Mouse (Mus musculus) lung, embryonic 16.5 days (tissue): Measurements from ENCODE around the gene Il11. TPM values are rescaled to one million over a fixed set of nuclear protein-coding genes. Genes with fewer than 3 reads are reported as not detected.

ENCODE experiments used
- ATAC-seq: fragments of 200-750 bp; cut with Nextera tagmentation; 2 replicates; pipeline ENCODE4 v1.8.0; 2017; ENCODE audit warnings: low read depth, mild to moderate bottlenecking, moderate library complexity
- H3K27ac ChIP-seq: fragments of 300-500 bp; sonication (generic); 2 replicates; pipeline ENCODE4 v1.5.1; 2014; ENCODE audit warnings: mild to moderate bottlenecking, control low read depth, low read length
- H3K27me3 ChIP-seq: fragments of 300-500 bp; sonication (generic); 2 replicates; pipeline ENCODE4 v1.6.1; 2014; ENCODE audit warnings: low read depth, low read length, mixed read lengths; ENCODE audit not compliant: control insufficient read depth, insufficient read depth
- H3K36me3 ChIP-seq: fragments of 300-500 bp; sonication (generic); 2 replicates; pipeline ENCODE4 v1.6.1; 2014; ENCODE audit warnings: low read length; ENCODE audit not compliant: control insufficient read depth, insufficient read depth
- H3K4me1 ChIP-seq: fragments of 300-500 bp; sonication (generic); replicated peaks from 2 replicates; pipeline ENCODE4 v1.6.1; 2014; ENCODE audit warnings: low read length, mixed read lengths; ENCODE audit not compliant: control insufficient read depth, insufficient read depth
- H3K4me2 ChIP-seq: fragments of 300-500 bp; sonication (generic); 2 replicates; pipeline ENCODE4 v1.6.1; 2014; ENCODE audit warnings: low read depth, low read length, control low read depth
- H3K4me3 ChIP-seq: fragments of 300-500 bp; sonication (generic); 2 replicates; pipeline ENCODE4 v1.5.1; 2014; ENCODE audit warnings: mild to moderate bottlenecking, low read length, control low read depth
- H3K9ac ChIP-seq: fragments of 300-500 bp; sonication (generic); 2 replicates; pipeline ENCODE4 v1.6.1; 2014; ENCODE audit warnings: low read length, control low read depth
- H3K9me3 ChIP-seq: fragments of 300-500 bp; sonication (generic); 2 replicates; pipeline ENCODE4 v1.6.1; 2016; ENCODE audit warnings: low read length; ENCODE audit not compliant: control insufficient read depth
- WGBS: fragments of 180-500 bp; shearing (Covaris S2); extraction: QIAGEN DNeasy Blood & Tissue Kit; methylation state at CpG from one replicate; pipeline ENCODE4 v1.1.7; 2014; 5-methylcytosine and 5-hydroxymethylcytosine counted together
- polyA plus RNA-seq: library from polyadenylated mRNA; unstranded; fragments of >200 nt; fragmentation: Nextera tagmentation; extraction: Ambion mirVana; gene quantifications from 2 replicates; pipeline ENCODE4 v1.2.1, GENCODE M21; 2015

The Il11 gene
- polyA plus RNA-seq, 1 experiment from 2014 or later = 0.19 TPM

DNA sequence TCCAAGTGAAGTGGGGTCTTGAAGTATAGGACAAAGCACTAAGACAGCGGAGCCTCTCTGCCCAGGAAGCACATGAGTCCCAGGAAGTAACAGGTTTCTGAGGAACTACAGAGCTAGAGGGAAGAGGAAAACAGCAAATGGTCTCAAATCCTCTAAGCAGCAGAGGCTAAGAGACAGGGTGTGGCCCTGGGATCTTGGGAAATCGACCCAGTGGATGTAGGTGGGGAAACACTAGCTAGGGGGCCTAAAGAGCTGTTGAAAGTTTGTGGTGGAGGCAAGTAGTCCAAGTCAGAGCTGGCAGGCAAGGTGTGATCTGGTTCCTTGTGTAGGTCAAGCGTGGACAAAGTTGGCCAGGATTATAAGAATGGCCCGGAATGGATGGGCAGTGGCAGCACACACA is 34.3 kb downstream of the Il11 start:
- Histone ChIP-seq H3K36me3 (peaks cover 3% of the 10 kb centered on the region), H3K27ac (no peak overlapping the region), H3K4me3 (no peak overlapping the region), H3K4me1 (peaks cover 8% of the 10 kb centered on the region), H3K9me3 (no peaks in the 10 kb centered on the region), H3K9ac (no peak overlapping the region), H3K4me2 (no peak overlapping the region), H3K27me3 (no peaks in the 10 kb centered on the region)
- WGBS = 71% methylated on average over 4 of the region's 4 CpGs
- ATAC-seq = no peak

- 69% methylated on average over 9 of the region's 9 CpGs for WGBS
- Histone ChIP-seq H3K4me2 (no peak overlapping the region), H3K4me1 (peaks cover 6% of the 10 kb centered on the region), H3K9me3 (no peaks in the 10 kb centered on the region), H3K4me3 (no peak overlapping the region), H3K36me3 (peaks cover 3% of the 10 kb centered on the region), H3K27ac (no peak overlapping the region), H3K9ac (no peak overlapping the region), H3K27me3 (no peaks in the 10 kb centered on the region)
- no peak for ATAC-seq
Measured at GRCm38 (mm10) chr7:4747156-4747899, 35.3 kb downstream of the Il11 start.

DNA sequence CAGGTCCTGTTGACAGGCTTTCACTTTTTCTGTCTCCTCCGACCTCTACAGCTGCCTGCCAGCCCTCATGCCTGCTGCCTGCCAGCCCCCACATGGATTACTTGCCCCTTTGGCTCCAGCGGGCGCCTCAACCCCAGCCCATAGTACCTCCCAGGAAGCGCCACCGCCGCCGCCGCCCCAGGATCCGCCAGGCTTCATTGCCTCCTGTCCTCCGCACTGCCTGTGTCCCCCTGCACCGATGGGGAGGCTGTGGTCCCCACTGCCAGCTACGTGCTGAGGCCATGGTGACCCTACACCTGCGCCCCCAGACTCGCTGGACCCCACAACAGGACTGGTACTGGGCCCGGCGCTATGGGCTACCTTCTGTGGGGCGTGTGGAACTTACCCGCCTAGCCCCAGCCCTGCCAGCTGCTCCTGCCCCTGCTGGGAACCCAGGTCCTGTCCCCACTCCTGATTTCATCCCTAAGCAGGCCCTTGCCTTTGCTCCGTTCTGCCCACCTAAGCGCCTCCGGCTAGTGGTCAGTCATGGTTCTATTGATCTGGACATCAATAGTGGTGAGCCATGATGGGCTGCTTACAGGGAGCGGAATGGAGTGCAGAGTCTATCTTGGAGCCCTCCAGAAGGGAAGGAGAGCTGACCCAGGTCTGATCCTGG is 36.2 kb downstream of the Il11 start:
- Histone ChIP-seq H3K27ac (no peak overlapping the region), H3K4me2 (no peak overlapping the region), H3K36me3 (peaks cover 3% of the 10 kb centered on the region), H3K27me3 (no peaks in the 10 kb centered on the region), H3K4me3 (no peak overlapping the region), H3K9ac (no peak overlapping the region), H3K4me1 (peaks cover 5% of the 10 kb centered on the region), H3K9me3 (no peaks in the 10 kb centered on the region)
- ATAC-seq = no peak
- WGBS = 86% methylated on average over 22 of the region's 22 CpGs

GRCm38 (mm10) chr7:4744886-4745285 is 37.8 kb downstream of the Il11 start:
- H3K36me3 ChIP-seq = peaks cover 3% of the 10 kb centered on the region
- no peak overlapping the region for H3K9ac ChIP-seq
- no peak overlapping the region for H3K4me3 ChIP-seq
- ATAC-seq = no peak
- WGBS = 94% methylated on average over 6 of the region's 6 CpGs
- no peaks in the 10 kb centered on the region for H3K9me3 ChIP-seq
- no peak overlapping the region for H3K4me2 ChIP-seq
- peaks cover 9% of the 10 kb centered on the region for H3K4me1 ChIP-seq
- no peak overlapping the region for H3K27ac ChIP-seq
- H3K27me3 ChIP-seq = no peaks in the 10 kb centered on the region

DNA sequence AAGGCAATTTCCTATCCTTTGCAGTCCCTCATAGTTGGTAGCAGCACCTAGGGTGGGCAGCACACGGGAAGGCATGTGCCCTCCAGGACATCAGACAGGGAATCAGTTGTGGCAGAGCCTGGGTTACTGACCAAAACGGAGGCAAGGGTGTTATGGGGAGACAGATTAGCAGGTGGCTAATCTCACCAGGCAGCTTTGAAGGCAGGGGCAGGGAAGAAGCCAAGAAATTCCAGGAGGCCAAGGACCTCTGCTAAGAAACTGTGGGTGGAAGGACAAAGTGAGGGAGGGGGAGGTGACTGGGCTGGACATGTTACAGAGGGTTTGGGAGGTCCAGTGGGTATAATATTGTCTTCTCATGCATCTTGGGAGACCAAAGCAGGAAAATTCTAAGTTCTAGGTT is 39.3 kb downstream of the Il11 start:
- Histone ChIP-seq H3K4me2 (no peak overlapping the region), H3K9me3 (no peaks in the 10 kb centered on the region), H3K4me3 (no peak overlapping the region), H3K27ac (no peak overlapping the region), H3K4me1 (peaks cover 15% of the 10 kb centered on the region), H3K36me3 (peaks cover 3% of the 10 kb centered on the region), H3K27me3 (no peaks in the 10 kb centered on the region), H3K9ac (no peak overlapping the region)
- 57% methylated on average over 2 of the region's 2 CpGs for WGBS
- no peak for ATAC-seq

- Histone ChIP-seq H3K27me3 (no peaks in the 10 kb centered on the region), H3K27ac (no peak overlapping the region), H3K4me2 (no peak overlapping the region), H3K4me3 (no peak overlapping the region), H3K4me1 (peaks cover 15% of the 10 kb centered on the region), H3K9me3 (no peaks in the 10 kb centered on the region), H3K9ac (no peak overlapping the region), H3K36me3 (peaks cover 3% of the 10 kb centered on the region)
- no peak for ATAC-seq
- WGBS = 71% methylated on average over 6 of the region's 6 CpGs
Measured at GRCm38 (mm10) chr7:4742482-4742819, 40.2 kb downstream of the Il11 start.

DNA sequence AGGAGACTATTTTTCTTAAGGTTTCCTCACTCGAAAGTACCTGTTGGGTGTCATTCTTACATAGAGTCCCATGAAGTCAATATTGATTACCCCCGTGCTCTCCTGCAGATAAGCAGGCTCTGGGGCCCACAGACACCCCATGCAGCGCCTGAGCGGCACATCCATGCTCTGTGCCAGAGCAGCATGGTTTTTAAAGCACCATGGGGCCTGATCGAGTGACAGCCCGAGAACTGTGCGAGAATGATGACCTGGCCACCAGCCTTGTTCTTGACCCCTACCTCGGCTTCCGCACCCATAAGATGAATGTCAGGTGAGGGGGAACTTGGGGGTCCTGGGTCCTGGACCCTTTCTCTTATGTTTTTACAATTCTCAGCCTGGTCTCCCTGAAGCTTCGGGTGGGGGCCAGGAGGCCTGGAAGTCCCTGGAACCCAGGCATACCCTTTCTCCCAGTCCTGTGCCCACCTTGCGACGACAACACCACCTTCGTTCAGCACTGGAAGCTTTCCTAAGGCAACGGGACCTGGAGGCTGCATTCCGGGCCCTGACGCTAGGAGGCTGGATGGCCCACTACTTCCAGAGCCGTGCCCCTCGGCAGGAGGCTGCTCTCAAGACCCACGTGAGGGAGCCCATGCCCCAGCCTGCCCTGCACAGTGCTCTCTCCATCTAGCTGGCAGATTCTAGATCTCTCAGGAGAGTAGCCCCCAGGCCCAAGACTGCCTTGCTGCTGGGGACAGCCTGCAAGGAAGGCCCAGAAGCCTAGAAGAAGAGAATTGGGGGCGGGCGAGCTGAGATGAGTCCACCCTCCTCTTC is 40.8 kb downstream of the Il11 start:
- H3K4me2 ChIP-seq = peak overlapping the region; percentile 76
- peak overlapping the region; percentile 65 for H3K4me3 ChIP-seq
- ATAC-seq = no peak
- no peak overlapping the region for H3K27ac ChIP-seq
- peak overlapping the region; percentile 37; the same call in 1 of the 2 replicates for H3K9ac ChIP-seq
- no peaks in the 10 kb centered on the region for H3K27me3 ChIP-seq
- no peaks in the 10 kb centered on the region for H3K9me3 ChIP-seq
- peaks cover 15% of the 10 kb centered on the region for H3K4me1 ChIP-seq
- peaks cover 3% of the 10 kb centered on the region for H3K36me3 ChIP-seq
- WGBS = 71% methylated on average over 21 of the region's 21 CpGs

DNA sequence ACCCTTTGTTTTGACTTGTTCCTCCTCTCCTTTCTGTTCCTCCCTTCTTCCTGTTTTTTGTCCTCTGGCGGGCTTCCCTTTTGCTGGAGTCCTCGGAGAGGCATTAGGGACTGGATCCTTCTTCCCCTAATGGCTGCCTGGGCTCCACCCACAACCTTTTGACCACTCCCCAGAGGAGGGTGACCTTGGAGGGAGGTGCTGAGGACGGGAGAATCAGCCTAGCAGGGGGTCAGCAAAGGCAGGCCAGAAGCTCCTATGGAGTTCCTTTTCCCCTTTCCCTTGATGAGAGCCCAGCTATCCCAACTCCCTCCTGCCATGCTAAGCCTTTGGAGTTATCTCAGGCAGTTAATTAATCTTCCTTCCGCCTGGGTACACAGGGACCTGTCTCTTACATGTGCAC is 41.5 kb downstream of the Il11 start:
- Histone ChIP-seq H3K4me1 (peaks cover 15% of the 10 kb centered on the region), H3K4me3 (peak overlapping the region; percentile 65), H3K27me3 (no peaks in the 10 kb centered on the region), H3K36me3 (peaks cover 3% of the 10 kb centered on the region), H3K9ac (peak overlapping the region; percentile 78), H3K27ac (peak overlapping the region; percentile 75), H3K9me3 (no peaks in the 10 kb centered on the region), H3K4me2 (peak overlapping the region; percentile 76)
- no peak for ATAC-seq
- WGBS = 3% methylated on average over 4 of the region's 4 CpGs

- Histone ChIP-seq H3K4me1 (peaks cover 15% of the 10 kb centered on the region), H3K27me3 (no peaks in the 10 kb centered on the region), H3K27ac (peak overlapping the region; percentile 75), H3K9me3 (no peaks in the 10 kb centered on the region), H3K4me3 (peak overlapping the region; percentile 65), H3K4me2 (peak overlapping the region; percentile 76), H3K9ac (peak overlapping the region; percentile 78), H3K36me3 (no peaks in the 10 kb centered on the region; the same call in 1 of the 2 replicates)
- WGBS = 0% methylated on average over 14 of the region's 14 CpGs
- peak; percentile 19 for ATAC-seq
Measured at GRCm38 (mm10) chr7:4740309-4740727, 42.3 kb downstream of the Il11 start.
